In genomic region chr12:46492465-46492864, GRCm38 (mm10) we compare ENCODE assay signal across 28 mouse cellular contexts.
DNase-seq lines count a peak whose midpoint lies in the region; ATAC-seq and TF ChIP-seq lines count a peak whose summit lies in the region.
"Had no signal": no experiment of that assay in that cellular context is flagged by ENCODE, and none has a peak within 500 bp of the region (broad histone marks: within the 10 kb centered on the region; RNA-seq: fewer than 3 reads in every experiment).

No protein-coding gene starts in this region.

- DNase-seq in hindbrain, embryonic 10.5 days (ENCODE audit: low spot score), result peak; percentile 3
- peak; percentile 11 for DNase-seq in neural tube, embryonic 11.5 days (ENCODE audit: low spot score)
- no peak for DNase-seq in neural tube, embryonic 10.5 days (ENCODE audit: extremely low spot score, low spot score)
- no peak for DNase-seq in ovary, postnatal 10 days (ENCODE audit: low spot score)
- DNase-seq: adrenal gland, adult 8-10 months; cerebellum, adult 11 months; cerebellum, adult 9-10 months; cerebellum, postnatal 36 days; gastrocnemius, postnatal 14 days; heart, postnatal 14 days; kidney, adult 9 months; kidney, postnatal 10 days; liver; lung, embryonic 14.5 days; lung, postnatal 14 days; right cerebral cortex, postnatal 4 days; thymus, adult 18-20 months; thymus, postnatal 4 days had no signal

- WGBS in hindbrain, embryonic 10.5 days, result 42% methylated on average over 6 of the region's 6 CpGs
- 45% methylated on average over 6 of the region's 6 CpGs for WGBS in hindbrain, embryonic 12.5 days
- WGBS in neural tube, embryonic 11.5 days, result 69% methylated on average over 6 of the region's 6 CpGs
- WGBS in midbrain, embryonic 15.5 days, result 26% methylated on average over 6 of the region's 6 CpGs
- 89% methylated on average over 6 of the region's 6 CpGs for WGBS in intestine, postnatal 0 days

- H3K9ac ChIP-seq in hindbrain, embryonic 12.5 days, result no peak overlapping the region
- H3K9ac ChIP-seq in neural tube, embryonic 11.5 days (ENCODE audit: low read length), result no peak overlapping the region
- H3K9ac ChIP-seq in midbrain, embryonic 15.5 days, result no peak overlapping the region
- H3K9ac ChIP-seq in intestine, postnatal 0 days (ENCODE audit: low read depth, low read length), result no peak overlapping the region
- H3K9ac ChIP-seq: embryonic facial prominence, embryonic 15.5 days; forebrain, embryonic 12.5 days; liver, embryonic 14.5 days; lung, embryonic 14.5 days had no signal

- TF ChIP-seq CTCF in intestine, postnatal 0 days (IDR thresholded peaks at IDR 0.05; ENCODE audit: low read depth), result no peak

- peaks cover 12% of the 10 kb centered on the region for H3K4me1 ChIP-seq in hindbrain, embryonic 10.5 days (replicated peaks)
- H3K4me1 ChIP-seq in hindbrain, embryonic 12.5 days, result no peaks in the 10 kb centered on the region
- H3K4me1 ChIP-seq in neural tube, embryonic 11.5 days (ENCODE audit: control insufficient read depth, insufficient read depth, low read length), result no peaks in the 10 kb centered on the region
- peaks cover 7% of the 10 kb centered on the region; the same call in 1 of the 2 replicates for H3K4me1 ChIP-seq in midbrain, embryonic 15.5 days
- no peaks in the 10 kb centered on the region for H3K4me1 ChIP-seq in intestine, postnatal 0 days (replicated peaks; ENCODE audit: control insufficient read depth, insufficient read depth, low read length)
- H3K4me1 ChIP-seq: embryonic facial prominence, embryonic 10.5 days; embryonic facial prominence, embryonic 15.5 days had no signal

- H3K4me2 ChIP-seq in hindbrain, embryonic 12.5 days (replicated peaks), result no peak overlapping the region
- no peak overlapping the region for H3K4me2 ChIP-seq in neural tube, embryonic 11.5 days (ENCODE audit: low read depth)
- H3K4me2 ChIP-seq in midbrain, embryonic 15.5 days, result no peak overlapping the region
- H3K4me2 ChIP-seq in intestine, postnatal 0 days (replicated peaks; ENCODE audit: low read depth), result no peak overlapping the region
- H3K4me2 ChIP-seq: embryonic facial prominence, embryonic 15.5 days; forebrain, embryonic 12.5 days; lung, embryonic 14.5 days had no signal

- peak overlapping the region; percentile 50; the same call in 1 of the 2 replicates for H3K27ac ChIP-seq in hindbrain, embryonic 10.5 days
- H3K27ac ChIP-seq in hindbrain, embryonic 12.5 days, result no peak overlapping the region; the same call in 1 of the 2 replicates
- no peak overlapping the region for H3K27ac ChIP-seq in neural tube, embryonic 11.5 days (ENCODE audit: low read depth, low read length)
- H3K27ac ChIP-seq in midbrain, embryonic 15.5 days, result no peak overlapping the region
- no peak overlapping the region for H3K27ac ChIP-seq in intestine, postnatal 0 days (ENCODE audit: low read depth, low read length)
- H3K27ac ChIP-seq: embryonic facial prominence, embryonic 10.5 days; embryonic facial prominence, embryonic 15.5 days; forebrain, embryonic 12.5 days; liver, embryonic 14.5 days; stomach, postnatal 0 days had no signal

- H3K36me3 ChIP-seq in hindbrain, embryonic 10.5 days, result no peaks in the 10 kb centered on the region
- H3K36me3 ChIP-seq in hindbrain, embryonic 12.5 days, result no peaks in the 10 kb centered on the region
- no peaks in the 10 kb centered on the region for H3K36me3 ChIP-seq in neural tube, embryonic 11.5 days (ENCODE audit: control insufficient read depth, insufficient read depth, low read length)
- H3K36me3 ChIP-seq in midbrain, embryonic 15.5 days (replicated peaks), result no peaks in the 10 kb centered on the region
- H3K36me3 ChIP-seq in intestine, postnatal 0 days (ENCODE audit: control insufficient read depth, insufficient read depth), result no peaks in the 10 kb centered on the region
- H3K36me3 ChIP-seq: embryonic facial prominence, embryonic 10.5 days; embryonic facial prominence, embryonic 15.5 days; forebrain, embryonic 12.5 days; G1E had no signal

- no peak for ATAC-seq in hindbrain, embryonic 12.5 days (ENCODE audit: low FRiP score)
- no peak for ATAC-seq in neural tube, embryonic 11.5 days (ENCODE audit: insufficient read depth, low FRiP score, low TSS enrichment)
- ATAC-seq in midbrain, embryonic 15.5 days (replicated peaks), result 0 out of 2 replicates have a peak, but pooled peaks have one; percentile 56
- no peak for ATAC-seq in intestine, postnatal 0 days
- ATAC-seq: intestine, embryonic 16.5 days had no signal

- no peaks in the 10 kb centered on the region for H3K9me3 ChIP-seq in hindbrain, embryonic 10.5 days
- no peaks in the 10 kb centered on the region for H3K9me3 ChIP-seq in hindbrain, embryonic 12.5 days (replicated peaks)
- no peaks in the 10 kb centered on the region for H3K9me3 ChIP-seq in neural tube, embryonic 11.5 days (ENCODE audit: control insufficient read depth, low read length)
- no peaks in the 10 kb centered on the region for H3K9me3 ChIP-seq in midbrain, embryonic 15.5 days
- H3K9me3 ChIP-seq in intestine, postnatal 0 days (ENCODE audit: control insufficient read depth), result no peaks in the 10 kb centered on the region
- H3K9me3 ChIP-seq: embryonic facial prominence, embryonic 10.5 days; embryonic facial prominence, embryonic 15.5 days; forebrain, embryonic 12.5 days; G1E had no signal

- no peaks in the 10 kb centered on the region for H3K27me3 ChIP-seq in hindbrain, embryonic 10.5 days (ENCODE audit: insufficient read depth, poor library complexity, severe bottlenecking)
- H3K27me3 ChIP-seq in hindbrain, embryonic 12.5 days, result no peaks in the 10 kb centered on the region
- no peaks in the 10 kb centered on the region for H3K27me3 ChIP-seq in neural tube, embryonic 11.5 days (ENCODE audit: control insufficient read depth, insufficient read depth, low read length)
- no peaks in the 10 kb centered on the region for H3K27me3 ChIP-seq in midbrain, embryonic 15.5 days (replicated peaks)
- H3K27me3 ChIP-seq in intestine, postnatal 0 days (replicated peaks; ENCODE audit: control insufficient read depth, insufficient read depth, low read length), result no peaks in the 10 kb centered on the region
- H3K27me3 ChIP-seq: embryonic facial prominence, embryonic 15.5 days; forebrain, embryonic 12.5 days had no signal

- H3K4me3 ChIP-seq in hindbrain, embryonic 10.5 days, result no peak overlapping the region
- no peak overlapping the region for H3K4me3 ChIP-seq in hindbrain, embryonic 12.5 days
- H3K4me3 ChIP-seq in neural tube, embryonic 11.5 days (ENCODE audit: low read depth, low read length), result no peak overlapping the region
- H3K4me3 ChIP-seq in midbrain, embryonic 15.5 days, result no peak overlapping the region
- no peak overlapping the region for H3K4me3 ChIP-seq in intestine, postnatal 0 days (ENCODE audit: low read depth, low read length)
- H3K4me3 ChIP-seq: embryonic facial prominence, embryonic 10.5 days; embryonic facial prominence, embryonic 15.5 days; forebrain, embryonic 12.5 days had no signal

Comparison
In these comparisons a context has a peak if more than half of its experiments do, and no peak if none do; other contexts are left out.
1. DNase-seq: peak in hindbrain, embryonic 10.5 days (single experiment) and neural tube, embryonic 11.5 days (single experiment); none in neural tube, embryonic 10.5 days (single experiment) and ovary, postnatal 10 days (single experiment).